Mouse (Mus musculus): ENCODE results near the gene Mthfr. TPM values are rescaled to one million over a fixed set of nuclear protein-coding genes. Genes with fewer than 3 reads are reported as not detected.

Mthfr gene
- total and polyA plus RNA-seq, 3 experiments, result 7.4 to 15.5 TPM; not detected in 1

- no peaks in the 10 kb centered on the region for H3K9me3 ChIP-seq (replicated peaks; ENCODE audit: insufficient read depth, low read length)
- no peaks in the 10 kb centered on the region for H3K4me1 ChIP-seq (ENCODE audit: control insufficient read depth in 1 of 2, insufficient read depth in 2 of 2, low read length in 2 of 2)
- no peaks in the 10 kb centered on the region; a peak in 1 of 4 replicates for H3K27me3 ChIP-seq (ENCODE audit: control insufficient read depth in 1 of 2, insufficient read depth in 2 of 2, low read length in 2 of 2)
- no peak overlapping the region for H3K27ac ChIP-seq (ENCODE audit: control insufficient read depth, low read depth, low read length)
- no peak overlapping the region for H3K9ac ChIP-seq (ENCODE audit: control insufficient read depth, low read depth, low read length, poor library complexity, severe bottlenecking)
- H3K36me3 ChIP-seq (ENCODE audit: control insufficient read depth in 1 of 2, insufficient read depth in 2 of 2, low read length in 2 of 2), result no peaks in the 10 kb centered on the region
- H3K4me3 ChIP-seq (ENCODE audit: control insufficient read depth in 1 of 2, insufficient read depth in 1 of 2, low read depth in 2 of 2, low read length in 2 of 2), result no peak overlapping the region
- no peak for DNase-seq (ENCODE audit: low read depth, low spot score)
- no peak for TF ChIP-seq MYC (IDR thresholded peaks at IDR 0.05; ENCODE audit: low read depth, low read length)
- no peak for TF ChIP-seq ELF1 (IDR thresholded peaks at IDR 0.05; ENCODE audit: low read depth, low read length)
- no peak for TF ChIP-seq MYB (IDR thresholded peaks at IDR 0.05; ENCODE audit: low read depth, low read length)
- no peak for TF ChIP-seq MEF2A (IDR thresholded peaks at IDR 0.05; ENCODE audit: extremely low read depth, insufficient replicate concordance, low read depth, low read length, poor library complexity, severe bottlenecking)
- TF ChIP-seq MXI1 (IDR thresholded peaks at IDR 0.05; ENCODE audit: low read depth, low read length), result no peak
- TF ChIP-seq USF2 (IDR thresholded peaks at IDR 0.05; ENCODE audit: borderline replicate concordance in 1 of 2, insufficient read depth in 1 of 2, low read depth in 1 of 2, low read length in 2 of 2), result no peak
- TF ChIP-seq ZNF384 (IDR thresholded peaks at IDR 0.05; ENCODE audit: low read depth, low read length), result no peak
- TF ChIP-seq SMC3 (IDR thresholded peaks at IDR 0.05; ENCODE audit: low read depth, low read length), result no peak
- TF ChIP-seq GABPA (IDR thresholded peaks at IDR 0.05; ENCODE audit: low read depth, low read length), result no peak
- no peak for TF ChIP-seq RAD21 (IDR thresholded peaks at IDR 0.05; ENCODE audit: low read depth, low read length)
- no peak for TF ChIP-seq POLR2AphosphoS5 (IDR thresholded peaks at IDR 0.05; ENCODE audit: borderline replicate concordance, low read depth, low read length)
- TF ChIP-seq ZKSCAN1 (IDR thresholded peaks at IDR 0.05; ENCODE audit: low read depth, low read length), result no peak
- TF ChIP-seq GATA1 (IDR thresholded peaks at IDR 0.05; ENCODE audit: low read depth, low read length), result no peak
- TF ChIP-seq NELFE (IDR thresholded peaks at IDR 0.05; ENCODE audit: low read depth, low read length), result no peak
- TF ChIP-seq CTCF (IDR thresholded peaks at IDR 0.05 in 2 of 3, conservative IDR thresholded peaks at IDR 0.05 in 1 of 3; ENCODE audit: control insufficient read depth in 1 of 3, insufficient read depth in 1 of 3, low read depth in 2 of 3, low read length in 3 of 3, poor library complexity in 1 of 3, severe bottlenecking in 1 of 3), result no peak
- TF ChIP-seq MAFK (IDR thresholded peaks at IDR 0.05; ENCODE audit: borderline replicate concordance, low read depth, low read length), result no peak
- TF ChIP-seq ZC3H11A (IDR thresholded peaks at IDR 0.05; ENCODE audit: low read depth, low read length), result no peak
- no peak for TF ChIP-seq JUND (IDR thresholded peaks at IDR 0.05; ENCODE audit: low read depth, low read length)
- H3K79me2 ChIP-seq (ENCODE audit: control insufficient read depth, insufficient read depth, low read length, poor library complexity), result no peaks in the 10 kb centered on the region
Measured at GRCm38 (mm10) chr4:148095081-148095480, 56.2 kb downstream of the Mthfr start.

- H3K4me3 ChIP-seq (ENCODE audit: control insufficient read depth in 1 of 2, insufficient read depth in 1 of 2, low read depth in 2 of 2, low read length in 2 of 2), result no peak overlapping the region
- TF ChIP-seq BHLHE40 (IDR thresholded peaks at IDR 0.05; ENCODE audit: borderline replicate concordance, low read depth, low read length) (no peak), GABPA (IDR thresholded peaks at IDR 0.05; ENCODE audit: low read depth, low read length) (no peak), EP300 (IDR thresholded peaks at IDR 0.05; ENCODE audit: low read depth in 1 of 2, low read length in 2 of 2) (no peak), USF1 (IDR thresholded peaks at IDR 0.05; ENCODE audit: low read depth, low read length) (no peak), CTCF (IDR thresholded peaks at IDR 0.05 in 2 of 3, conservative IDR thresholded peaks at IDR 0.05 in 1 of 3; ENCODE audit: control insufficient read depth in 1 of 3, insufficient read depth in 1 of 3, low read depth in 2 of 3, low read length in 3 of 3, poor library complexity in 1 of 3, severe bottlenecking in 1 of 3) (no peak), KAT2A (conservative IDR thresholded peaks at IDR 0.05; ENCODE audit: low read depth, low read length) (no peak), GATA1 (IDR thresholded peaks at IDR 0.05; ENCODE audit: low read depth, low read length) (no peak), NELFE (IDR thresholded peaks at IDR 0.05; ENCODE audit: low read depth, low read length) (no peak), MYC (IDR thresholded peaks at IDR 0.05; ENCODE audit: low read depth, low read length) (no peak), TAL1 (IDR thresholded peaks at IDR 0.05; ENCODE audit: low read length) (no peak), NRF1 (IDR thresholded peaks at IDR 0.05; ENCODE audit: insufficient read depth, low read depth, low read length, poor library complexity, severe bottlenecking) (no peak), USF2 (IDR thresholded peaks at IDR 0.05; ENCODE audit: borderline replicate concordance in 1 of 2, insufficient read depth in 1 of 2, low read depth in 1 of 2, low read length in 2 of 2) (no peak)
- no peak overlapping the region for H3K27ac ChIP-seq (ENCODE audit: control insufficient read depth, low read depth, low read length)
- H3K4me1 ChIP-seq (ENCODE audit: control insufficient read depth in 1 of 2, insufficient read depth in 2 of 2, low read length in 2 of 2), result no peaks in the 10 kb centered on the region
- H3K9ac ChIP-seq (ENCODE audit: control insufficient read depth, low read depth, low read length, poor library complexity, severe bottlenecking), result no peak overlapping the region
- no peaks in the 10 kb centered on the region for H3K9me3 ChIP-seq (replicated peaks; ENCODE audit: insufficient read depth, low read length)
- DNase-seq (ENCODE audit: low read depth, low spot score), result no peak
- H3K27me3 ChIP-seq (ENCODE audit: control insufficient read depth in 1 of 2, insufficient read depth in 2 of 2, low read length in 2 of 2), result no peaks in the 10 kb centered on the region; a peak in 1 of 4 replicates
- H3K79me2 ChIP-seq (ENCODE audit: control insufficient read depth, insufficient read depth, low read length, poor library complexity), result no peaks in the 10 kb centered on the region
- no peaks in the 10 kb centered on the region for H3K36me3 ChIP-seq (ENCODE audit: control insufficient read depth in 1 of 2, insufficient read depth in 2 of 2, low read length in 2 of 2)
Measured at GRCm38 (mm10) chr4:148097936-148098335, 59.1 kb downstream of the Mthfr start.
